Mouse (Mus musculus) stomach, postnatal 0 days (tissue): ENCODE measurements at regions not wholly inside any gene's neighbourhood (a gene's known extent, or its start where the extent isn't known, plus 50 kb on each side); places are given as distances from the start of the nearest gene placed in this dataset.

Source experiments
- CTCF ChIP-seq: IDR thresholded peaks from 2 replicates; pipeline ENCODE4 v1.5.1; 2016; ENCODE audit warnings: antibody characterized with exemption, low read depth, mild to moderate bottlenecking, moderate library complexity
- EP300 ChIP-seq: optimal IDR thresholded peaks from 2 replicates; pipeline ENCODE3; 2016; ENCODE audit warnings: antibody characterized with exemption

GRCm38 (mm10) chr11:112910309-112910708, 128.3 kb downstream of the Sox9 start:
- TF ChIP-seq CTCF (no peak), EP300 (no peak)
